Mouse (Mus musculus) kidney, postnatal 14 days (tissue): ENCODE measurements around the gene Fam216b.

Experiments used
- DNase-seq: peaks from one replicate; pipeline ENCODE4 v3.0.0; 2022; ENCODE audit warnings: mixed read lengths

Fam216b gene

GRCm38 (mm10) chr14:78041886-78042526 is 46.8 kb downstream of the Fam216b start:
- no peak for DNase-seq

- DNase-seq = no peak
Observed at GRCm38 (mm10) chr14:78040643-78041042, 48.2 kb downstream of the Fam216b start.

DNA sequence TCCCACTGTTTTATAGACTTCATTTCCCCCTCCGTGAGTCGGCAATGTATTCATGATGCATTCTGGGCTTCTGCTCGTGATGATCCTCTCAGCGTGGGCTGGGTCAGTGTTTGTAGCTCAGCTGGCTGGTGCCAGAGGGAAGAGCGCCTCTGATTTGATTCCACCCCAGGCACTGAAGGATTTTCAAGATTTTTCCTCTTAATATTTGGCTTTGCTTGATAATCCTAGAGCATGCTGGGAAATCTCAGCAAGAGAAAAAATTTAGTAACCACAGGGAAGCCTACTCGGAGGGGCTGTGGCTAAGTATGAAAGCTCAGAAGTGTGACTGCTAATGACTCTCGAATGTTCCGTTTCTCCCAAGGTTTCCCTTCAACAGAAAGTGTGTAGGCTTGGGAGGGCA is 49.9 kb downstream of the Fam216b start:
- DNase-seq = no peak
